Mouse (Mus musculus) kidney, embryonic 16.5 days (tissue): ENCODE measurements around the gene Lims1. TPM values are rescaled to one million over a fixed set of nuclear protein-coding genes. Genes with fewer than 3 reads are reported as not detected.

ENCODE experiments used
- ATAC-seq: fragments of 200-750 bp; cut with Nextera tagmentation; 2 replicates; pipeline ENCODE4 v1.8.0; 2017; ENCODE audit warnings: moderate TSS enrichment; ENCODE audit not compliant: low FRiP score, low TSS enrichment
- H3K27ac ChIP-seq: fragments of 300-500 bp; sonication (generic); 2 replicates; pipeline ENCODE4 v1.5.1; 2014; ENCODE audit warnings: low read length
- H3K27me3 ChIP-seq: fragments of 300-500 bp; sonication (generic); 2 replicates; pipeline ENCODE4 v1.6.1; 2014; ENCODE audit warnings: low read length, control low read depth, mixed read lengths; ENCODE audit not compliant: insufficient read depth
- H3K36me3 ChIP-seq: fragments of 300-500 bp; sonication (generic); 2 replicates; pipeline ENCODE4 v1.6.1; 2014; ENCODE audit warnings: low read length, control low read depth, mixed read lengths; ENCODE audit not compliant: insufficient read depth
- H3K4me1 ChIP-seq: fragments of 300-500 bp; sonication (generic); 2 replicates; pipeline ENCODE4 v1.6.1; 2014; ENCODE audit warnings: low read length, control low read depth, mixed read lengths; ENCODE audit not compliant: insufficient read depth
- H3K4me2 ChIP-seq: fragments of 300-500 bp; sonication (generic); replicated peaks from 2 replicates; pipeline ENCODE4 v1.6.1; 2014; ENCODE audit warnings: low read depth, low read length
- H3K4me3 ChIP-seq: fragments of 300-500 bp; sonication (generic); 2 replicates; pipeline ENCODE4 v1.5.1; 2014; ENCODE audit warnings: mild to moderate bottlenecking, low read length
- H3K9ac ChIP-seq: fragments of 300-500 bp; sonication (generic); replicated peaks from 2 replicates; pipeline ENCODE4 v1.6.1; 2014; ENCODE audit warnings: low read length
- H3K9me3 ChIP-seq: fragments of 300-500 bp; sonication (generic); 2 replicates; pipeline ENCODE4 v1.6.1; 2016; ENCODE audit warnings: low read length, control low read depth
- WGBS: fragments of 180-500 bp; shearing (Covaris S2); extraction: QIAGEN DNeasy Blood & Tissue Kit; methylation state at CpG from one replicate; pipeline ENCODE4 v1.1.7; 2014; 5-methylcytosine and 5-hydroxymethylcytosine counted together
- polyA plus RNA-seq: library from polyadenylated mRNA; unstranded; fragments of >200 nt; fragmentation: Nextera tagmentation; extraction: Ambion mirVana; gene quantifications from 2 replicates; pipeline ENCODE4 v1.2.1, GENCODE M21; 2015

Lims1 gene
- polyA plus RNA-seq, 1 experiment from 2014 or later: 153 TPM

GRCm38 (mm10) chr10:58362745-58363144 lies 39.5 kb downstream of the Lims1 start:
- H3K4me1 ChIP-seq: no peaks in the 10 kb centered on the region
- 61% methylated on average over 1 of the region's 1 CpGs for WGBS
- no peak overlapping the region for H3K4me2 ChIP-seq
- no peak overlapping the region for H3K9ac ChIP-seq
- H3K27ac ChIP-seq: no peak overlapping the region
- no peaks in the 10 kb centered on the region for H3K36me3 ChIP-seq
- H3K27me3 ChIP-seq: no peaks in the 10 kb centered on the region
- H3K4me3 ChIP-seq: no peak overlapping the region
- no peak for ATAC-seq
- no peaks in the 10 kb centered on the region for H3K9me3 ChIP-seq

- ATAC-seq: no peak
- H3K27ac ChIP-seq: no peak overlapping the region
These were observed 41.7 kb downstream of the Lims1 start for GRCm38 (mm10) chr10:58364770-58365515.

GRCm38 (mm10) chr10:58368791-58369706 lies 45.8 kb downstream of the Lims1 start:
- no peaks in the 10 kb centered on the region for H3K27me3 ChIP-seq
- H3K4me3 ChIP-seq: no peak overlapping the region
- H3K9me3 ChIP-seq: no peaks in the 10 kb centered on the region
- H3K27ac ChIP-seq: no peak overlapping the region; the same call in 1 of the 2 replicates
- ATAC-seq: no peak
- no peak overlapping the region for H3K9ac ChIP-seq
- no peak overlapping the region for H3K4me2 ChIP-seq
- peaks cover 22% of the 10 kb centered on the region for H3K4me1 ChIP-seq
- WGBS: 89% methylated on average over 7 of the region's 7 CpGs
- H3K36me3 ChIP-seq: no peaks in the 10 kb centered on the region

More at GRCm38 (mm10) chr10:58364770-58365515, 41.7 kb downstream of the Lims1 start:
- Histone ChIP-seq H3K4me2 (no peak overlapping the region), H3K4me1 (no peaks in the 10 kb centered on the region), H3K36me3 (no peaks in the 10 kb centered on the region), H3K9ac (no peak overlapping the region), H3K27me3 (no peaks in the 10 kb centered on the region), H3K4me3 (no peak overlapping the region), H3K9me3 (no peaks in the 10 kb centered on the region)
- WGBS: 80% methylated on average over 5 of the region's 5 CpGs

DNA sequence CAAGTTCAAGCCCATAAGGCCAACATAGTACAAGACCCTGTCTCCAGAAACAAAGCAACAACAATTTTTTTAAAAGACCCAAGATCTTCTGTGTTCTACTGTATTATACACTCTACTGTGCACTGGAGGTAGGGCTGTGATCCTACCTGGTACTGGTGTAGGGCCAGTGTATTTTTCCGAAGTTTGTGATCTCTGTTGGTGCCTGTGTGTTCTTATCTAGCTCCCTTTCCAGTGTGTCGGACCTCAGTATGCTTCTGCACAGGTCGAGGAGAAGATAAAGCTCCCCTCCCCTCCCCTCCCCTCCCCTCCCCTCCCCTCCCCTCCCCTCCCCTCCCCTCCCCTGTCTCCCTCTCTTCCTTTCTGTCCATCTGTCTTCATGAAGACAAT lies 46.4 kb downstream of the Lims1 start:
- Histone ChIP-seq H3K27ac (no peak overlapping the region; the same call in 1 of the 2 replicates), H3K4me3 (no peak overlapping the region), H3K4me1 (peaks cover 22% of the 10 kb centered on the region), H3K36me3 (no peaks in the 10 kb centered on the region), H3K9me3 (no peaks in the 10 kb centered on the region), H3K4me2 (no peak overlapping the region), H3K27me3 (no peaks in the 10 kb centered on the region), H3K9ac (no peak overlapping the region)
- no peak for ATAC-seq
- 45% methylated on average over 3 of the region's 3 CpGs for WGBS

DNA sequence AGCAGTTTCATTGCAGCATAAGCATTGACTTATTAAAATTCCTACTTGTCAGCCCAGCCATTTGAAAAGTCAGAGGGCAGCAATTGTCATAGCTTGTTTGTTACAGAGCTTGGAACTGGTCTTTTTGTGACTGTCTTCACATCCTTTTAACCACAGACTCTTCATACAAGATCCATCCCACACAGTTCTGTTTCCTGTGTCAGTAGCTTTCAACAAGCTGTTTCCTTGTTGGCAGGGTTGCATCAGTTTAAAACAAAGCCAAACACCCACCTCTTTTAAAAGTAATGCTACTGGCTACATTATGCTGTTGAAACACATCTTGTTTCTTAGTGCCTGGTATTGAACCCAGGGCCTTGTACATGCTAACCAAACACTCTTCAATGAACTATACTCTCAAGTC lies 46.9 kb downstream of the Lims1 start:
- peaks cover 22% of the 10 kb centered on the region for H3K4me1 ChIP-seq
- H3K4me3 ChIP-seq: no peak overlapping the region
- no peaks in the 10 kb centered on the region for H3K36me3 ChIP-seq
- ATAC-seq: no peak
- no peak overlapping the region for H3K9ac ChIP-seq
- H3K4me2 ChIP-seq: no peak overlapping the region
- no peaks in the 10 kb centered on the region for H3K27me3 ChIP-seq
- no peaks in the 10 kb centered on the region for H3K9me3 ChIP-seq
- H3K27ac ChIP-seq: peak overlapping the region; percentile 56; the same call in 1 of the 2 replicates

DNA sequence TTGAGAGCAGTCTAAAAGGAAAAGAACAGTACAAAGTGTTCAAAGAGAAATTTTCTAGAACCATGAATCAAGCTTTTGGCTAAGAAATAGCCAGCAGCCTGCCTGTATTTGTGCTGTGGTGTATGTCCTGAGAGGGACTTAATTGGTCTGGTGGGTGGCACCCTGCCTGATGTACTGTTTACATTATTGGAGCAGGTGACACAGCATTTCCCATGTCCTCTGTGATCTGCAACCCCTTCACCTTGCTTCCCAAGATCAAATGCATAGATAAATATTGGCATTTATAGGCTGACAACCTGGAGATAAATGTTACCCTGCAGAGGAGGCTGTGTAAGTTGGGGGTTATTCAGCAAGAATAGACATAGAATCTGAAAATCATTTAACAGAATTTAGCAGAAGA lies 47.3 kb downstream of the Lims1 start:
- Histone ChIP-seq H3K4me1 (peaks cover 22% of the 10 kb centered on the region), H3K27ac (peak overlapping the region; percentile 56; the same call in 1 of the 2 replicates), H3K4me3 (no peak overlapping the region), H3K36me3 (no peaks in the 10 kb centered on the region), H3K9ac (no peak overlapping the region), H3K9me3 (no peaks in the 10 kb centered on the region), H3K27me3 (no peaks in the 10 kb centered on the region), H3K4me2 (no peak overlapping the region)
- ATAC-seq: no peak

- peak overlapping the region; percentile 9 for H3K4me3 ChIP-seq
- peaks cover 22% of the 10 kb centered on the region for H3K4me1 ChIP-seq
These were observed 48.1 kb downstream of the Lims1 start for GRCm38 (mm10) chr10:58371279-58371842.

DNA sequence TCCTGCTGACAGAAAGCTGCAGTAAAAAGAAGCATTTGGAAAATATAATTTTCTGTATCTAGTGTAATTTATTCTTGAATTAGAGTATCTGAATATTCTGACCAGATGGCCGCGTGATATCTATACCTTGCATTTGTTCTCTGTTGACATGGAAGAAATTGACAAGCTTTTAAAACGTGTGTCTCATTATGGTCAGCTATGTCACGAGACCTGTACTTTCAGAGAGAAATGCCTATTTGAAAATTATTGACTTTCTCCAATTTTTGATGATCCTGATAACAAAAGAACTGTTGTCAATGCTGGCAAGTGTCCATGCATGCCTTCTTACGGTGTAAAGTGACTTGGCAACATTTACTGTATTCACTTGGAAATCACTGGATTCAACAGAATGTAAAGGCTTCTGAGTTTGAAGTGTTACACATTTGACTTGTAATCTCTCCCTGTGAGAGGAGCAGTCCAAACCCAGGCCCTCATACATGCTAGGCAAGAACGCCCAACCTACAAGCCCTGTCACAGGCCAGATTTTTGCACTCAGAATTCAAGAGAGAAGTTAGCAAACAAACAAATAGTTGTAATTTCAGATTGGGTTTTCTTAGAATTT lies 49.3 kb downstream of the Lims1 start:
- H3K9ac ChIP-seq: no peak overlapping the region
- H3K4me3 ChIP-seq: no peak overlapping the region
- no peak for ATAC-seq
- H3K27ac ChIP-seq: no peak overlapping the region
- no peaks in the 10 kb centered on the region for H3K9me3 ChIP-seq
- no peaks in the 10 kb centered on the region for H3K36me3 ChIP-seq
- H3K27me3 ChIP-seq: no peaks in the 10 kb centered on the region
- WGBS: 73% methylated on average over 6 of the region's 6 CpGs
- H3K4me1 ChIP-seq: peaks cover 22% of the 10 kb centered on the region
- no peak overlapping the region for H3K4me2 ChIP-seq

More at GRCm38 (mm10) chr10:58371279-58371842, 48.1 kb downstream of the Lims1 start:
- H3K36me3 ChIP-seq: no peaks in the 10 kb centered on the region
- ATAC-seq: peak; percentile 79
- H3K27me3 ChIP-seq: no peaks in the 10 kb centered on the region
- H3K9me3 ChIP-seq: no peaks in the 10 kb centered on the region
- peak overlapping the region; percentile 56 for H3K27ac ChIP-seq
- H3K4me2 ChIP-seq: peak overlapping the region; percentile 26
- 29% methylated on average over 14 of the region's 14 CpGs for WGBS
- peak overlapping the region; percentile 27 for H3K9ac ChIP-seq

DNA sequence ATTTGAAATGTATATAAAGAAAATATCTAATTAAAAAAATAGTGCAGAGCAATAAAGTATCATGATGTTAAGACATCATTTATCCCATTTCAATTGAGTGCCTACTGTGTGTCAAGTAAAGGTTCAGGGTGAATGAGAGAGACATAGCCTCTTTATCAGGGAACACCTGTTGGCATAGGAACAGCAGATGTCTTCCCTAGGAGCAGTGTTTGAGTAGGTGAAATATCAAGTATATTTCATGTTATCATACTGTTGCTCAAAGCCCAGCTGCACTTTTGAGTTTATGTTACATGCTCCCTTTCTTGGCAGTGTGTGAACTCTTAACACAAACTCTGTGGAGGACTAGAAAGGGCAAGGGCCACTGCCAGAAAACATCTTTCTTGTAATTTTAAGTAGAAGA lies 50.6 kb downstream of the Lims1 start:
- no peak overlapping the region for H3K4me2 ChIP-seq
- peaks cover 22% of the 10 kb centered on the region for H3K4me1 ChIP-seq
- ATAC-seq: no peak
- H3K9me3 ChIP-seq: no peaks in the 10 kb centered on the region
- H3K9ac ChIP-seq: no peak overlapping the region
- H3K36me3 ChIP-seq: no peaks in the 10 kb centered on the region
- no peak overlapping the region for H3K27ac ChIP-seq
- no peaks in the 10 kb centered on the region for H3K27me3 ChIP-seq
- no peak overlapping the region for H3K4me3 ChIP-seq
